Mouse (Mus musculus) heart, embryonic 11.5 days (tissue): ENCODE data around the gene Capza2. TPM values are rescaled to one million over a fixed set of nuclear protein-coding genes. Genes with fewer than 3 reads are reported as not detected.

ENCODE experiments used
- ATAC-seq: fragments of 200-750 bp; cut with Nextera tagmentation; replicated peaks from 2 replicates; pipeline ENCODE4 v1.8.0; 2017; ENCODE audit warnings: moderate library complexity; ENCODE audit not compliant: insufficient number of reproducible peaks, low FRiP score, low TSS enrichment
- H3K27ac ChIP-seq: fragments of 300-500 bp; sonication (generic); 2 replicates; pipeline ENCODE4 v1.5.1; 2014; ENCODE audit warnings: mild to moderate bottlenecking, low read depth, low read length
- H3K27me3 ChIP-seq: fragments of 300-500 bp; sonication (generic); 2 replicates; pipeline ENCODE4 v1.6.1; 2014; ENCODE audit warnings: mild to moderate bottlenecking, low read length, mixed read lengths; ENCODE audit not compliant: control insufficient read depth, insufficient read depth
- H3K36me3 ChIP-seq: fragments of 300-500 bp; sonication (generic); 2 replicates; pipeline ENCODE4 v1.6.1; 2014; ENCODE audit warnings: mild to moderate bottlenecking, low read length, moderate library complexity, mixed read lengths; ENCODE audit not compliant: control insufficient read depth, insufficient read depth
- H3K4me1 ChIP-seq: fragments of 300-500 bp; sonication (generic); 2 replicates; pipeline ENCODE4 v1.6.1; 2014; ENCODE audit warnings: low read length; ENCODE audit not compliant: control insufficient read depth, insufficient read depth
- H3K4me2 ChIP-seq: fragments of 300-500 bp; sonication (generic); 2 replicates; pipeline ENCODE4 v1.6.1; 2014; ENCODE audit warnings: mild to moderate bottlenecking, moderate library complexity
- H3K4me3 ChIP-seq: fragments of 300-500 bp; sonication (generic); 2 replicates; pipeline ENCODE4 v1.5.1; 2014; ENCODE audit warnings: low read depth, low read length
- H3K9ac ChIP-seq: fragments of 300-500 bp; sonication (generic); 2 replicates; pipeline ENCODE4 v1.6.1; 2014; ENCODE audit warnings: mild to moderate bottlenecking, low read depth, low read length, moderate library complexity
- H3K9me3 ChIP-seq: fragments of 300-500 bp; sonication (generic); replicated peaks from 2 replicates; pipeline ENCODE4 v1.6.1; 2016; ENCODE audit warnings: low read length; ENCODE audit not compliant: control insufficient read depth
- WGBS: fragments of 180-500 bp; shearing (Covaris S2); extraction: QIAGEN DNeasy Blood & Tissue Kit; methylation state at CpG from one replicate; pipeline ENCODE4 v1.1.7; 2014; ENCODE audit not compliant: insufficient replicate concordance; 5-methylcytosine and 5-hydroxymethylcytosine counted together
- polyA plus RNA-seq: library from polyadenylated mRNA; unstranded; fragments of >200 nt; fragmentation: Nextera tagmentation; extraction: Ambion mirVana; gene quantifications from 2 replicates; pipeline ENCODE4 v1.2.1, GENCODE M21; 2014

Gene Capza2
- 212 and 236 TPM in 2 replicates for polyA plus RNA-seq

DNA sequence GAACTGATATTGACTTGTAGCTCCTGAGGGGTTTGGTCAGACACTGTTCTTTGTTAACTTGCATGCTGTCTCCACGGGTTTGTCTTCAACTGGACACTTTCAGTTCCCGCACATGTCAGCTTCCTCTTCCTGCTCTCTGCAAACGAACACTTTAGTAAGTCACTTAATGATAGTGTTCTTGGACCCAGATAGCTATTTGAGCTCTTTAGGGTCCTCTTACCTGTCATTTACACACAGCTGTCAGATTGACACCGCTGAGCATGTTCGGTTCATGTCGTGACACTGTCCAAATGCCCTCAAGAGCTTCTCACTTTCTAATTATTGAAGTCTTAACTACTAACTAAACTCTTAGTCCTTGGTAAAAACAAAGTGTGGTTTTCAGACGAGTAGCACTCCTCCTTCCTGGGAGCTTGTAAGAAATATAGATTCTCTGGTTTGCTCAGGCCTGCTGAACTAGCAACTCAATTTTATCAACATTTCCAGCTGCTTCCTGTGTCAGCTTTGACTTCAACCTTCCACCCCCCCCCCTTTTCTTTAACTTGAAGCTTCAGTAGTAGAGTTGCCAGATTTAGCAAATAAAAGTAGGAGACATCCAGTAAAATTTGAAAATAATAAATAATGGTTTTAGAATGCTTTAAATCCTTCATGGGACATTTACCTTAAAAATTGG is at the start of gene Capza2:
TSS of gene Capza2 (plus strand) at position 620 of the 670 bp plus-strand sequence.
- Histone ChIP-seq H3K27me3 (no peaks in the 10 kb centered on the region), H3K4me3 (peak within 1 kb of the TSS; percentile 96), H3K9ac (peak within 1 kb of the TSS; percentile 96), H3K27ac (peak within 1 kb of the TSS; percentile 99), H3K4me1 (peaks cover 3% of the 10 kb centered on the region; the same call in 1 of the 2 replicates), H3K36me3 (no peaks in the 10 kb centered on the region), H3K4me2 (peak within 1 kb of the TSS; percentile 80), H3K9me3 (no peaks in the 10 kb centered on the region)
- WGBS: 45% methylated on average over 7 of the region's 7 CpGs
- no peak for ATAC-seq

DNA sequence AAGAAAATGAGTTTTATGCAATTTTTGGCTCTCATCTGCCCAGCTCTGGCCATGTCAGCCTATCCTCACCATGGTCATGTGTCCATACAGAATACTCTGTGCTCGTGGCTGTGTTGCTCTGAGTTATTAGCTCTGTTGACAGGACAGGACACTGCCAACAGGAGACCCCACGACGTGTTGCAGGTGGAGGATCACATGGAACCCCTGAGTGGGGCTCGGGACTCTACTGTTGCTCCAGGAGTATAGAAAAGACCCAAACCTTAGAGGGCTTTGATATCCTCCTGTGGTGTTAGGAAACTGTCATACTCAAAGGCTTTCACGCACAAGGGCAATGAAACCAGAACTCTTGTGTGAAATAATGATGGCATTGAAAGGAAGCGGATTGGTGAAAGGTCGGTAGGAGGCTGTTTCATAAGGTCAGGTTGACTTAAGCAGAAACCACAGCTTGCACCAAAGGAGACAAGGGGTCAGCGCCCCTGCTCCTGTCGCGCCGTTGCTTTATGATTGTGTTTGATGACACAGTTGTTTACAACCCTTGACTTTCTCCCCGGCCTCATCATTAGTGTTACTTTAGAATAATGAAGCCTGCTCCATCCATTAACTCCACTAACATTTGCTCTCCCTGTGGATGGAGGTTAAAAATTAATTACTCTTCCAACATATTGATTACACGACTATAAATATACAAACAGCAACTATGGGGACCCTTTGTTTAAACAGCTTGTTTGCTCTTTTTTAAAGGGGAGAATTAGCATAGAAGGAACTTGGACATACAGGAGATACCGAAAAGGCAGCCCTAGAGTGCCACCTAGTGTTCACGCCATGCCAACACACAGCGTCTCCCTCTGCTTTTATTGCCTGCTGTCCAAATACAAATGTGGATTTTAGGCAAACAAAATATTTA is 46.7 kb upstream of the Capza2 start:
- Histone ChIP-seq H3K36me3 (no peaks in the 10 kb centered on the region), H3K4me3 (no peak overlapping the region), H3K27ac (no peak overlapping the region), H3K4me2 (no peak overlapping the region), H3K9ac (no peak overlapping the region), H3K27me3 (peaks cover 2% of the 10 kb centered on the region; the same call in 1 of the 2 replicates), H3K4me1 (no peaks in the 10 kb centered on the region), H3K9me3 (no peaks in the 10 kb centered on the region; the same call in 1 of the 2 replicates)
- 35% methylated on average over 16 of the region's 16 CpGs for WGBS
- ATAC-seq: no peak

DNA sequence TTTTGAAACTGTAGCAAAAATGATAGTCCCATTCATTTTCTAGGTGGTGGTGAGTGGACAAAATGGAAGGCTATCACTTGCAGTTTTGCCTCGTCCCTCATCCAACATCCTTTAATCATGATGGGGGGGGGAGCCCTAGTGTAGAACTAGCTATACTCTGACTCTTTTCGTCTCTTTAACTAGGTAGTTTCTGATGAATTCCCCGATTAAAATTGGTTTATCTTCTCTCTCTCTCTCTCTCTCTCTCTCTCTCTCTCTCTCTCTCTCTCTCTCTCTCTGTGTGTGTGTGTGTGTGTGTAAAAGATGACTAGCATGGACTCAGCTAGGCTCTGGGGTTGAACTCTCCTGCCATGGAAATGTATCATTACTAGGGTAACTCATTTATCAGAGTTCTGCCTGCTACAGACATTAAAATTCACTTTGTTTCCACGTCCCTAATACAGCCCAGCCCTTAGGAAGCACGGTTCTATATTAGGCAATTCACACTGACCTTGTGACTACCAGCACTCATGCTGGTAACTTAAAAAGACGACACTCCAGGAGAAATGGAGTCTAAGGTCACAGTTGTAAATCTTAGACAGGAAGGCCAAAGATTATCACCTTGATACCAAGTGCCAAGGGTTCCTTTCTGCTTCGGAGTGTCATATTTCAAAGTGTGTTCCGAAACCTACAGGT is 45.9 kb upstream of the Capza2 start:
- Histone ChIP-seq H3K36me3 (no peaks in the 10 kb centered on the region), H3K4me3 (no peak overlapping the region), H3K27me3 (peaks cover 2% of the 10 kb centered on the region; the same call in 1 of the 2 replicates), H3K4me2 (no peak overlapping the region), H3K27ac (no peak overlapping the region), H3K4me1 (no peaks in the 10 kb centered on the region), H3K9ac (no peak overlapping the region), H3K9me3 (no peaks in the 10 kb centered on the region; the same call in 1 of the 2 replicates)
- 46% methylated on average over 8 of the region's 8 CpGs for WGBS
- no peak for ATAC-seq

DNA sequence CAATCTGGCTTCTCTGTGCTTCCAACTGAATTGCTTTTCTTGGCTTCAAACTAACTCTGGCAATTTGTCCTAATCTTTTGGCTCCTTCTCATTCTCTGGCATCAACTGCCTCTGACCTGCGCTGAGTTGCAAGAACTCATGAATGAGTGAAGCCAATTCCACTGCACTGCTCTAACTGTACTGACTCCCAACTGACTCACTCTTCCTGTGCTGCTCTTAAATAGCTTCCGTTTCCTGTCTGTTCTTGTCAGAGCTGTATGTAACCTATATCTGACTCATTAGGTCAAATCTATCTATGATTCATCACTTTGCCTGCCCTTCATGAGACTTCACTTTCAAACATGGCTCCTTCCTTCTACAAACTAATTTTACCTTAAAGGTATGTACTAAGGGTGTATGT is 42.1 kb upstream of the Capza2 start:
- H3K4me3 ChIP-seq: no peak overlapping the region
- H3K4me2 ChIP-seq: no peak overlapping the region
- H3K4me1 ChIP-seq: no peaks in the 10 kb centered on the region
- no peak for ATAC-seq
- H3K9ac ChIP-seq: no peak overlapping the region
- 89% methylated on average over 2 of the region's 2 CpGs for WGBS
- no peaks in the 10 kb centered on the region for H3K36me3 ChIP-seq
- H3K27me3 ChIP-seq: peaks cover 1% of the 10 kb centered on the region; the same call in 1 of the 2 replicates
- H3K9me3 ChIP-seq: no peaks in the 10 kb centered on the region; the same call in 1 of the 2 replicates
- H3K27ac ChIP-seq: no peak overlapping the region

DNA sequence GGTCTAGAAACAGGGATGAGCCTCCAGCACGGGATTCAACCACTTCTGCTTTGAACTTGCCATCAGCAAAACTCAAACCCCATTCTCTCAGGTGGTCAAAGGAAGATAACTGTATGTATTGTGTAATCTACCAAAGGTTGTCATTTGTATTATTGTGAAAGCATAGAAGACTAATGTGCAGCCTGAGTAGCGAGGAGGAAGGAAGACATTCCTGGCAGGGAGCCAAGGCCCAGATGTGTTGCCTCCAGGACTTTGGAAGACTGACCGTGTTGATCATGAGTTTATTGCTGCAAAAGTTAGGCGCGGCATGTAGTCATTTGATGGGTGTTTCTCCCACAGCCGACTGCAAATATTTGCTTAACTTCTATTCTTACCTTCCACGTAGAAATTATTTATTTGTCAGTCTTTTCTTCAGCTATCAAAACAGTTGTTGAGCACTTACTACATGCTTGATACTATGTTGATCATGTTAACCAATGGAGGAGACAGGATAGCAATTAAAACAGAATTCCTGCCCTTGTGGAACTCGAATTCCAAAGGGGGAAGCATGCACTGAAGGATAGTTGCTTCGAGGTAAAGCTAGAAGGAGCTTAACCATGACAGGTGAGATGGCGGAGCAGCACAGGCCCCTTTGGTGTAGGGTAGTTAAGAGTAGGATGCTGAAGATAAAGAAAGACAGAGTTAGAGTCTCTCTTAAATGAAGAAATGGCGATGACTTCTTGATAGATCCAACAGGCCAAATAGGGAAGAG is 40.1 kb upstream of the Capza2 start:
- Histone ChIP-seq H3K27me3 (no peaks in the 10 kb centered on the region), H3K9ac (no peak overlapping the region)
- WGBS: 83% methylated on average over 11 of the region's 11 CpGs

DNA sequence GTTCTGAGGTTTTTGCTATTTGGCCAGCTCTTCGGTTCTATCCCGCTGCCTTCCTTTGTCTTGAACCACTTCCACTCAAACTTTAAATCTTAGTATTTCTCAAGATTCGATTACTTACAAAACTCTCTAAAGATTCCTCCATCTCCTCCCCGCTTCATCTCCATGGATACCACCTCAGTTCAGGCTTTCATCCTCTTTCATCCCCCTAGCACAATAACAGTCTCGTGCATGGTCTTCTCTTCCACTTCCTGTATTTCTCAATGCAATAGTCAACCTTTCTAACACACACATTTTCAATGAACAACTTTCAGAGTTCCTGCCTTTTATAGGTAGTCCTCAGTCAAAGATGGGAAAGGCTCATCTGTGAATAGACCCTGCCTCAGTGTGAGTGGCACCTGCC is 36.7 kb upstream of the Capza2 start:
- Histone ChIP-seq H3K27ac (no peak overlapping the region), H3K9ac (no peak overlapping the region), H3K27me3 (no peaks in the 10 kb centered on the region), H3K4me2 (no peak overlapping the region), H3K4me3 (no peak overlapping the region), H3K36me3 (no peaks in the 10 kb centered on the region), H3K9me3 (no peaks in the 10 kb centered on the region; the same call in 1 of the 2 replicates), H3K4me1 (no peaks in the 10 kb centered on the region)
- no peak for ATAC-seq
- 80% methylated on average over 5 of the region's 5 CpGs for whole genome bisulfite sequencing

More for the DNA sequence above, 40.1 kb upstream of the Capza2 start:
- Histone ChIP-seq H3K4me1 (no peaks in the 10 kb centered on the region), H3K4me3 (no peak overlapping the region), H3K4me2 (no peak overlapping the region), H3K27ac (no peak overlapping the region), H3K9me3 (no peaks in the 10 kb centered on the region; the same call in 1 of the 2 replicates), H3K36me3 (no peaks in the 10 kb centered on the region)
- no peak for ATAC-seq

DNA sequence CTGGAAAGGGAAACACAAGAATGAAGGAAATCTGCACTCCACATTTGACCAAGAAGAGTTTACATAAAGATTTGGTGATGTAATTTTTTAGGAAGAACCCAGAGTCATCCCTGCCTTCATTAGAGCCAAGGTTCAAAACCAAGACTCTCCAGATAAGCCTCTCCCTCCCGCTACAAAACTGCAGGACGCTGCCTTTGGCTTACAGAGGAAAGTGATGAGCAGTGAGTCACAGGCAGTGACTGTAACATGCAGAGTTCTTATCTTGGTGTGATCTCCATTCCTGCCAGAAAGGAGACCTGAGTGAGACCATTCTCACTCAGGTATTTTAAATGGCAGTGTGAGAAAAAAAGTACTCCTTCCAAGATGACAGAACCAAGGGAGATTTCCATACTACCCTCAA is 34.5 kb upstream of the Capza2 start:
- Histone ChIP-seq H3K36me3 (no peaks in the 10 kb centered on the region), H3K9me3 (no peaks in the 10 kb centered on the region; the same call in 1 of the 2 replicates), H3K4me2 (no peak overlapping the region), H3K27me3 (no peaks in the 10 kb centered on the region), H3K4me1 (no peaks in the 10 kb centered on the region), H3K4me3 (no peak overlapping the region), H3K27ac (no peak overlapping the region), H3K9ac (no peak overlapping the region)
- WGBS: 19% methylated on average over 2 of the region's 2 CpGs
- ATAC-seq: no peak

DNA sequence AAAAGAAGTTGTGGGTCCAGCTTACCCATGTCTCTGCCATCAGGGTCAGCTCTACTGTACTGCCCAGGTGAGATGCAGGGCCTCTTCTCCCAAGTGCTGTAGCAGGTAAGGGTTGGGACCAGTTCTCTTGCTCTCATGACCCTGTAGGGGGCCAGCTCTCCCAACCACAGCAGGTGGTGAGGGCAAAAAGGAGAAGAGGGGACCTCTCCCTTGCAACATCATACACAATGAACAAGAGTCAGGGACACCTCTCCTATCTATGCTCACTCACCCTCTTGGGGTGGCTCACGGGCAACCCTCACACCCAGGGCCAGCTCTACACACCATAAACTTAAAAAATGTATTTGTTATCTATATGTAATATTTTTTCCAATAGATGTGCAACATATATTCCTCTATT is 29.1 kb upstream of the Capza2 start:
- H3K9me3 ChIP-seq: no peaks in the 10 kb centered on the region
- H3K27me3 ChIP-seq: no peaks in the 10 kb centered on the region
- no peak overlapping the region for H3K9ac ChIP-seq
- no peak overlapping the region for H3K4me2 ChIP-seq
- H3K36me3 ChIP-seq: no peaks in the 10 kb centered on the region
- H3K4me1 ChIP-seq: no peaks in the 10 kb centered on the region
- WGBS: 83% methylated on average over 1 of the region's 1 CpGs
- H3K27ac ChIP-seq: no peak overlapping the region
- no peak for ATAC-seq
- no peak overlapping the region for H3K4me3 ChIP-seq
